Mouse (Mus musculus): ENCODE data around the gene Csnk1e. TPM values are rescaled to one million over a fixed set of nuclear protein-coding genes. Genes with fewer than 3 reads are reported as not detected.
A peak's percentile ranks its signal among the peaks of the same experiment; 100 is the strongest.

Csnk1e gene
- total RNA-seq, 2 experiments from 2014 or later: 43.1 to 43.9 TPM

GRCm38 (mm10) chr15:79394842-79395241 is 60.5 kb downstream of the Csnk1e start:
- no peak for DNase-seq

- DNase-seq: no peak
These were observed 62.3 kb downstream of the Csnk1e start for GRCm38 (mm10) chr15:79393101-79393500.

GRCm38 (mm10) chr15:79392527-79392926 is 62.8 kb downstream of the Csnk1e start:
- no peak for DNase-seq

- peak; percentile 64 for DNase-seq
These were observed 63.8 kb downstream of the Csnk1e start for GRCm38 (mm10) chr15:79391447-79392093.

- no peak for DNase-seq
These were observed 64.9 kb downstream of the Csnk1e start for GRCm38 (mm10) chr15:79390434-79390833.

GRCm38 (mm10) chr15:79388171-79388570 is 67.2 kb downstream of the Csnk1e start:
- no peak for DNase-seq

- no peak for DNase-seq
These were observed 67.8 kb downstream of the Csnk1e start for GRCm38 (mm10) chr15:79387611-79388010.

GRCm38 (mm10) chr15:79387081-79387480 is 68.3 kb downstream of the Csnk1e start:
- DNase-seq: no peak

GRCm38 (mm10) chr15:79381644-79382043 is 73.7 kb downstream of the Csnk1e start:
- no peak for DNase-seq

- DNase-seq: peak; percentile 72
These were observed 74.6 kb downstream of the Csnk1e start for GRCm38 (mm10) chr15:79380468-79381444.

GRCm38 (mm10) chr15:79379658-79380057 is 75.7 kb downstream of the Csnk1e start:
- no peak for DNase-seq

- DNase-seq: no peak
These were observed 76.8 kb downstream of the Csnk1e start for GRCm38 (mm10) chr15:79378608-79379007.

GRCm38 (mm10) chr15:79377681-79378080 is 77.7 kb downstream of the Csnk1e start:
- peak; percentile 88 for DNase-seq

GRCm38 (mm10) chr15:79374760-79375159 is 80.6 kb downstream of the Csnk1e start:
- DNase-seq: no peak

- no peak for DNase-seq
These were observed 85.0 kb downstream of the Csnk1e start for GRCm38 (mm10) chr15:79370281-79370843.

GRCm38 (mm10) chr15:79369452-79370280 is 85.7 kb downstream of the Csnk1e start:
- no peak for DNase-seq

- DNase-seq: no peak
These were observed 86.4 kb downstream of the Csnk1e start for GRCm38 (mm10) chr15:79368861-79369440.

- DNase-seq: peak; percentile 75
These were observed 87.0 kb downstream of the Csnk1e start for GRCm38 (mm10) chr15:79368313-79368811.

Data from gastrocnemius, postnatal 25 days (tissue).